Mouse (Mus musculus) myocyte (in vitro differentiated cells): Measurements from ENCODE around the gene Ppid. TPM values are rescaled to one million over a fixed set of nuclear protein-coding genes. Genes with fewer than 3 reads are reported as not detected.
A peak's percentile ranks its signal among the peaks of the same experiment; 100 is the strongest.

ENCODE experiments used
- H3K27me3 ChIP-seq: one replicate; pipeline ENCODE4 v1.6.1; 2011; ENCODE audit not compliant: control insufficient read depth, insufficient read depth, insufficient read length
- H3K36me3 ChIP-seq: one replicate; pipeline ENCODE4 v1.6.1; 2011; ENCODE audit not compliant: control insufficient read depth, insufficient read depth
- H3K4me2 ChIP-seq: one replicate; pipeline ENCODE4 v1.6.1; 2011; ENCODE audit warnings: low read depth, control low read depth
- H3K4me3 ChIP-seq: one replicate; pipeline ENCODE4 v1.5.1; 2011; ENCODE audit warnings: mild to moderate bottlenecking, control low read depth, moderate library complexity
- H3K79me2 ChIP-seq: one replicate; pipeline ENCODE4 v1.6.1; 2011; ENCODE audit not compliant: control insufficient read depth, insufficient read depth
- H3ac ChIP-seq: one replicate; pipeline ENCODE4 v1.6.1; 2011; ENCODE audit not compliant: control insufficient read depth, insufficient read length
- CEBPB ChIP-seq: IDR thresholded peaks from 2 replicates; pipeline ENCODE4 v1.6.1; 2011; ENCODE audit warnings: mild to moderate bottlenecking, moderate library complexity; ENCODE audit not compliant: poor library complexity, insufficient read depth, severe bottlenecking
- E2F4 ChIP-seq: IDR thresholded peaks from one replicate; pipeline ENCODE4 v1.6.1; 2011; ENCODE audit warnings: mild to moderate bottlenecking, control low read depth, moderate library complexity; ENCODE audit not compliant: insufficient read depth
- MAX ChIP-seq: IDR thresholded peaks from one replicate; pipeline ENCODE4 v1.6.1; 2011; ENCODE audit warnings: low read depth, mild to moderate bottlenecking, control low read depth
- MYOD1 ChIP-seq, 3 experiments: IDR thresholded peaks; one replicate each; pipeline ENCODE4 v1.6.1; 2011; ENCODE audit warnings: control low read depth in 2 of 3, low read depth in 2 of 3, mild to moderate bottlenecking in 2 of 3, moderate library complexity in 1 of 3; ENCODE audit not compliant: insufficient read length in 2 of 3, control insufficient read depth in 1 of 3
- MYOG ChIP-seq, 3 experiments: IDR thresholded peaks; one replicate each; pipeline ENCODE4 v1.6.1; 2011; ENCODE audit warnings: control low read depth in 2 of 3, low read depth in 2 of 3, mild to moderate bottlenecking in 2 of 3; ENCODE audit not compliant: insufficient read length in 2 of 3, control insufficient read depth in 1 of 3, insufficient read depth in 1 of 3
- POLR2A ChIP-seq: IDR thresholded peaks from one replicate; pipeline ENCODE4 v1.6.1; 2011; ENCODE audit warnings: low read depth, mild to moderate bottlenecking, control low read depth, moderate library complexity; ENCODE audit not compliant: insufficient read length
- POLR2AphosphoS2 ChIP-seq: IDR thresholded peaks from one replicate; pipeline ENCODE4 v1.6.1; 2011; ENCODE audit warnings: low read depth, control low read depth; ENCODE audit not compliant: insufficient read length
- REST ChIP-seq: IDR thresholded peaks from one replicate; pipeline ENCODE4 v1.6.1; 2011; ENCODE audit warnings: mild to moderate bottlenecking, control low read depth, moderate library complexity; ENCODE audit not compliant: insufficient read depth, insufficient read length
- SRF ChIP-seq: IDR thresholded peaks from one replicate; pipeline ENCODE4 v1.6.1; 2011; ENCODE audit warnings: low read depth; ENCODE audit not compliant: control insufficient read depth, insufficient read length
- TCF12 ChIP-seq: IDR thresholded peaks from one replicate; pipeline ENCODE4 v1.6.1; 2011; ENCODE audit warnings: mild to moderate bottlenecking, control low read depth; ENCODE audit not compliant: poor library complexity, insufficient read depth, severe bottlenecking
- TCF3 ChIP-seq: IDR thresholded peaks from one replicate; pipeline ENCODE4 v1.6.1; 2011; ENCODE audit warnings: low read depth, control low read depth; ENCODE audit not compliant: insufficient read length
- USF1 ChIP-seq: IDR thresholded peaks from one replicate; pipeline ENCODE4 v1.6.1; 2011; ENCODE audit warnings: low read depth, mild to moderate bottlenecking, control low read depth, moderate library complexity
- polyA plus RNA-seq: library from polyadenylated mRNA; unstranded; fragments of >200 nt; fragmentation: generic; extraction: Trizol; gene quantifications from one replicate; pipeline ENCODE4 v1.2.1, GENCODE M21; 2012; ENCODE audit warnings: missing spikeins

Gene Ppid
- polyA plus RNA-seq, 1 experiment: 32.1 TPM

DNA sequence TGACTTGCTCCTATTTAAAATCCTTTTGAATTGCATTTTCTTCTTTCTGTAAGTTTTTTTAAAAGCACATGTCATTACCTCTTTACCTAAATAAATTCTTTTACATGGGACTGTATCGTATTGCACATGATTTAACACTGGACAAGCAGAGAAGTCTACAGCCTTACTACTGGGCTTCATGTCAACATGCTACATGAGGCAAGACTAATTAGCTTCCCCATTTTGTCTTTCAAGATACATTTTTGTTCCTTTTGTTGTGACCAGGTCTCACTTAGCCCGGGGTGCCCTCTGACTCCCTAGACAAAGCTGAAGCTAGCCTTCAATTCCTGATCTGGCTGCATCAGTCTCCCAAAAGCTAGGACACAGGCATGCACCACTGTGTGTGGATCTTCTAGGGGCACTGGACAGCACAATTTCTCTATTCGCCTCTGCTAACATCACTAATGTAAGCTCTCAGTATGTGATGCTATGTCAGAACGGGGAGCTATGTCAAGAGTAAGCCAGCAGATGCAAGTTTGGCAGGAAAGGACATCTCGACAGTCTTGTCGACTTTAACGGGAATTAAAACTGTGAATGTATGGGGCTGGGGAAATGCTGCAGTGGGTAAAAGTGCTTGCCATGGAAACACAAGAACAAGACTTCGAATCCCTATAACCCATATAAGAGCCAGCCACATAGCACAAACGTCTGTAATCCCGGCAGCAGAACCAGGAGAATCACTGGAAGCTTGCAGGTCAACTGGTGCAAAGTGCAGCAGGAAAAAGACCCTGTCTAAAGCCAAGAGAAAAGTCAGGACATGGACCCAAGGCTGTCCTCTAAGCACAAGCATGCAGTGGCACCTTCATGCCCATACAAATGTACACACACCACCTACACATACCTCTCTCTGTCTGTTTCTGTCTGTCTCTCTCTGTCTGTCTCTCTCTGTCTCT, 29.1 kb upstream of the Ppid start:
- H3K4me3 ChIP-seq: no peak overlapping the region
- peaks cover 52% of the 10 kb centered on the region for H3K79me2 ChIP-seq
- no peak for TF ChIP-seq SRF
- no peak for TF ChIP-seq MYOD1 (IDR thresholded peaks at IDR 0.05; ENCODE audit: control insufficient read depth in 1 of 3, insufficient read length in 2 of 3, low read depth in 2 of 3)
- no peak for TF ChIP-seq E2F4
- H3K36me3 ChIP-seq: no peaks in the 10 kb centered on the region
- no peak overlapping the region for H3K4me2 ChIP-seq
- no peak overlapping the region for H3ac ChIP-seq
- H3K27me3 ChIP-seq: no peaks in the 10 kb centered on the region

DNA sequence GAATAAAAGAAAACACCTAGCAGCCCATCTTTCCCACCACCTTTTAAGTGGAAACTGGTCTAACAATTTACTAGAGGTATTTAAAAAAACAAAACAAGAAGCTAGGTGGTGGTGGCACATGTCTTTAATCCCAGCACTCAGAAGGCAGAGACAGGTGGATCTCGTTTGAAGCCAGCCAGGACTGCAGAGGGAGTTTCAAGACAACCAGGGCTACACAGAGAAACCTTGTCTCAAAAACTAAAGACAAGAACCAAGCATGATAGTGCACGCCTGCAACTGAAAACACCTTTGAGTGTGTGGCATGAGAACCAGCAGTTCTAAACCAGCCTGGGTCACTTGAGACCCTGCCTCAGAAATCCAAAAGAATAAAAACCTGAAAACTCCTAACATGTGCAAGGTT, 27.6 kb upstream of the Ppid start:
- no peaks in the 10 kb centered on the region for H3K27me3 ChIP-seq
- no peak overlapping the region for H3K4me2 ChIP-seq
- TF ChIP-seq E2F4: no peak
- peaks cover 40% of the 10 kb centered on the region for H3K79me2 ChIP-seq
- H3ac ChIP-seq: no peak overlapping the region
- H3K36me3 ChIP-seq: no peaks in the 10 kb centered on the region
- no peak overlapping the region for H3K4me3 ChIP-seq

- TF ChIP-seq E2F4: no peak
- TF ChIP-seq POLR2A: no peak
- no peak for TF ChIP-seq REST
- no peak for TF ChIP-seq CEBPB
- no peak for TF ChIP-seq POLR2AphosphoS2
- TF ChIP-seq MYOD1 (IDR thresholded peaks at IDR 0.05; ENCODE audit: control insufficient read depth in 1 of 3, insufficient read length in 2 of 3, low read depth in 2 of 3): no peak
- no peak for TF ChIP-seq MAX
- no peak for TF ChIP-seq SRF
- no peak for TF ChIP-seq MYOG (IDR thresholded peaks at IDR 0.05; ENCODE audit: control insufficient read depth in 1 of 3, insufficient read depth in 1 of 3, insufficient read length in 2 of 3, low read depth in 2 of 3)
- no peak for TF ChIP-seq TCF3
- Histone ChIP-seq H3K27me3 (no peaks in the 10 kb centered on the region), H3K36me3 (no peaks in the 10 kb centered on the region), H3K4me2 (no peak overlapping the region), H3K4me3 (no peak overlapping the region), H3ac (no peak overlapping the region), H3K79me2 (peaks cover 36% of the 10 kb centered on the region)
Measured at GRCm38 (mm10) chr3:79564875-79565606, 26.1 kb upstream of the Ppid start.

- Histone ChIP-seq H3K27me3 (no peaks in the 10 kb centered on the region), H3K4me2 (peak overlapping the region; percentile 93), H3ac (peak overlapping the region; percentile 61), H3K79me2 (peaks cover 28% of the 10 kb centered on the region), H3K36me3 (no peaks in the 10 kb centered on the region), H3K4me3 (peak overlapping the region; percentile 58)
- TF ChIP-seq REST (no peak), USF1 (no peak), TCF12 (no peak), POLR2A (no peak), MYOD1 (IDR thresholded peaks at IDR 0.05; ENCODE audit: control insufficient read depth in 1 of 3, insufficient read length in 2 of 3, low read depth in 2 of 3) (no peak), TCF3 (no peak), POLR2AphosphoS2 (no peak), MAX (no peak), SRF (no peak), E2F4 (no peak), MYOG (IDR thresholded peaks at IDR 0.05; ENCODE audit: control insufficient read depth in 1 of 3, insufficient read depth in 1 of 3, insufficient read length in 2 of 3, low read depth in 2 of 3) (no peak), CEBPB (no peak)
Measured at GRCm38 (mm10) chr3:79566716-79567691, 24.1 kb upstream of the Ppid start.
